Mouse (Mus musculus) large intestine, adult 2 months (tissue): ENCODE data around the gene Hacd2. TPM values are rescaled to one million over a fixed set of nuclear protein-coding genes. Genes with fewer than 3 reads are reported as not detected.

ENCODE experiments used
- DNase-seq: peaks from one replicate; pipeline ENCODE4 v3.0.0-alpha.2; 2012; ENCODE audit warnings: low read depth, low spot score
- WGBS: fragments of 180-500 bp; shearing (Covaris S2); methylation state at CpG from one replicate; pipeline ENCODE4 v1.1.7; 2018; 5-methylcytosine and 5-hydroxymethylcytosine counted together
- polyA plus RNA-seq: library from polyadenylated mRNA; depleted of rRNA; stranded (reverse); fragments of >200 nt; gene quantifications from 2 replicates; pipeline ENCODE4 v1.2.3, GENCODE M21; 2012

The Hacd2 gene
- polyA plus RNA-seq, 1 experiment = 15.6 TPM

DNA sequence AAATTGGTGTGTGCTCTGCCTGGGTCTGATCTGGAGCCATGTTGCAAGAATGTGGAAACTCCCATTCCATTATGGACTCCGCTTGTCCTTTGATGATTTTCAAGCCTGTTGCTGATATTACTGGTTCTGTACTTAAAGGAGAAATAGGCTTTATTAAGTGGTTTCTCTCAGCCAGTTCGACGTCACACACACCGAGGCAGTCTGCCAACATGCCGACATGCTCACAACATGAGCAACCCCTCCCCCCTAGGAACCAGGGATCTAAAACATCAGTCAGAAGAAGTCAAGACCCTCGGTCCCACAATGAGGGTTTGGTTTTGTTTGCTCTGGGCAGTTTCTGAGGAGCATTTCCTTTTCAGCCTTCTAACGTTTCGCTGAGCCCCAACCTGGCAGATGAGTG is 86.9 kb downstream of the Hacd2 start:
- WGBS = 67% methylated on average over 8 of the region's 8 CpGs

DNA sequence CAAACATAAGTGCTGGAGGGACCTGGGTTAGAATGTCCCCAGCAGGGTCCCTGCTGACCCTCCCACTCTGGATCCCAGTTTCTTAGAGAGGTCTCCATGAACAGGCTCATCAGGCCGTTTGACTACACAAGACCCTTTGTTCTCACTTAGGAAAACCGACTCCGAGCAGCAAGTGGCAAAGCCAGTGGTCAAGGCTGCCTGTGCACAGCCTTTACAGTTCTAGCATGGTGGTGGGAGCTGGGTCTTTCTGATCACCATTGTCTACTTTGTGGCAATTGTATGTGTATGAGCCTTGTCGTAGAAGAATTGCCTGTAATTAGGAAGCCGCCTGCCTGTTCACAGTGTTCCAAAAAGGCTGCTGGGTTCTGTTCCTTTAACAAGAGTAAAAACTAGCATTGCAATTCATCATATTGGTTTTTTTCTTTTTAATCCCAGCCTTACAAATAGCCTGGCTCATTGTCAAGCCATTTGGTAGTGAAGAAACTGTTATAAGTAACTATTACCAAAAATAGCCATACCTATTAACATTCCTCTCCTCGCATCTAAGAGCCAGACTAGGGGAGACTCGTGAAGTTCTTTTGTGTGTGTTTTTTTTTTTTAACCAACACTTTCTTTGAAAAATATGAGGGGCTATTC is 87.5 kb downstream of the Hacd2 start:
- no peak for DNase-seq
- WGBS = 62% methylated on average over 7 of the region's 7 CpGs

More for the DNA sequence above, 86.9 kb downstream of the Hacd2 start:
- no peak for DNase-seq

- WGBS = 36% methylated on average over 10 of the region's 10 CpGs
- DNase-seq = peak; percentile 50
These were observed 88.3 kb downstream of the Hacd2 start for GRCm38 (mm10) chr16:35110410-35111142.

GRCm38 (mm10) chr16:35111143-35111620 is 89.0 kb downstream of the Hacd2 start:
- no peak for DNase-seq
- 60% methylated on average over 8 of the region's 8 CpGs for WGBS

DNA sequence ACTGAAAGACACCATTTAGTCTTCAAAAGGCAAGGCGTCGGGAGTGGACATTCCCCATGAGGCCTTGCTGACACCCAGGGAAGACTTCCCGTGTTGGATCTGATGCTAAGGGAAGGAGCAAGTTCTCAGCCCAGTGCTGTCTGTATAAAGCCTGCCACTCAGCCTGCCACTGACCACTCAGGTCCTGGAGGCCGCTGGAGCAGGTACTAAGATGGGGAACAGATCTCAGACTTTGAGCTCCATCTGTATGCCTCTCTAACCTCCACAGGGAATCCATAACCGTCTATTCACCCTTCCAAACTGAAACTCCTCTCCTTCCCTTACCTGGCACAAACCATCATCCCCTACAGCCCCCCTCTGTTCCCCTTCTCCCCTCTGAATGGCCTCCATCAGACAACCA is 91.3 kb downstream of the Hacd2 start:
- DNase-seq = no peak

DNA sequence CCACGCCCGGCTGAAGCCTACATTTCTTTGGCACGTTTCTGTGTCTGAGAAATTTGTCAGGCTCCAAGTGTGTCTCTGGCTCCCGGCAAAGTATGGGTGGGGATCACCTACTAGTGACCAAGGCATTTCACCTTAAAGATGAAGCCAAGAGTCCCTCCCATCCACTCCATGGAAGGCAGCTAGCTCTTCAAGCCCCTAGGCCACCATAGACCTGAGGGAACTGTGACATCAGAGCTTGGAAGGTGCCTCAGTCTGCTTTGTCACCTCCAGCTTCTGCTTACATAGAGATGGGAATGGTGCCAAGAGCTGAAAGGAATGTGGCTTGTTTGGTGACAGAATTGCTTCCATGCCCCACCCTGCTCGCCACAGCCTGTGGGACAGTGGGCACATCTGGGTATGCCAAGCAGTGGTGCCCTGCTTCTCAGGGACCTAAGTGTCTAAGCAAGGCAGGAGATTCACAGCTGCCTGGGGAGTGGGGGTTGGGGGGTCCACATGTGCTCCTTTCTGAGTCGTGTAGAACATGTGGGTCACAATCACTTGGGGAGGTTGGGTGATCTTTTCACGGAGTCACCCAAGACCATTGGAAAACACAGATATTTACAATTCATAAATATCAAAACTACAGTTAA is 94.2 kb downstream of the Hacd2 start:
- DNase-seq = peak; percentile 18
- 42% methylated on average over 7 of the region's 7 CpGs for WGBS

More for the DNA sequence above, 91.3 kb downstream of the Hacd2 start:
- WGBS = 87% methylated on average over 5 of the region's 5 CpGs

- 79% methylated on average over 7 of the region's 7 CpGs for WGBS
- DNase-seq = no peak
These were observed 95.2 kb downstream of the Hacd2 start for GRCm38 (mm10) chr16:35117436-35117835.

GRCm38 (mm10) chr16:35120603-35121002 is 98.4 kb downstream of the Hacd2 start:
- WGBS = 57% methylated on average over 4 of the region's 4 CpGs
- no peak for DNase-seq

DNA sequence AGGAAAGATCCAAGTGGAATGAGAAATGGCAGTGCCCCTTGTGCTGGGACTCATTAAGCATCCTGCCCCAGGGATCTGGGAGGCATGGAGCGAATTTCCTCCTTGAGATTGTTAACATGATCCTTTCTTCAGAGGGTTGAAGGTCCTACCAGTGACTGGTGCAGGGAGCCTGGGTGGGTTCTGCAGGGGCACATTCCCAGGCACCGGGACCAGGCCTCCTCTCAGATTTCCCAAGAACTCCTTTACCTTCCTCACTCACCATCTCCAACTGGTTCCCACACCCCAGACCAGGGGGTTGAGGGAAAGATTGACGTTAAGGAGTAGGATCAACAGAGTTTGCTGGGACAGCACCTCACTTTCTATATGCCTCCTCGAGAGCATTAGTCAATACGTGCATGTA is 105.0 kb downstream of the Hacd2 start:
- DNase-seq = no peak
- 89% methylated on average over 5 of the region's 5 CpGs for WGBS

DNA sequence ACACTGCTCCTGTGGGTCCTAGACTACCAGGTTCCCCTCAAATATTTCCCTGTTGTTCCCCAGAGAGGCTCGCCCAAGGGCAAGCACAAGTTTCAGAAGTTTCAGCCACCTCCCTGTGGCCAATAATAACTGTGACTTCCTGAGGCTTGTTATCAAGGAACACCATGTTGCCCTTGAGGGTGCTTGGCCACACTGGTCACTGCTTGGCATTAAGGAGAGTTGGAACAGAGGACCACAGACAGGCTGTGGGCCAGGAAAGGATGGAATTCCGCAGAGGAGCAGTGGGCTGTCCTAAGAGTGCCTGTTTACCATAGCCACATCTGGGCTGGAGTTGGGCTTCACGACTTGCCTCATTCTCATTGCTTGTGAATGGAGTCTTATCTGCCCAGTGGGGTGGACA is 107.9 kb downstream of the Hacd2 start:
- WGBS = 60% methylated on average over 3 of the region's 3 CpGs
- no peak for DNase-seq

GRCm38 (mm10) chr16:35139416-35139815 is 117.2 kb downstream of the Hacd2 start:
- WGBS = 77% methylated on average over 6 of the region's 6 CpGs
- no peak for DNase-seq

GRCm38 (mm10) chr16:35139873-35140619 is 117.8 kb downstream of the Hacd2 start:
- 33% methylated on average over 11 of the region's 11 CpGs for WGBS
- no peak for DNase-seq

- no peak for DNase-seq
These were observed 118.4 kb downstream of the Hacd2 start for GRCm38 (mm10) chr16:35140620-35140975.

GRCm38 (mm10) chr16:35141839-35142238 is 119.6 kb downstream of the Hacd2 start:
- WGBS = 81% methylated on average over 8 of the region's 8 CpGs
- DNase-seq = no peak

More at GRCm38 (mm10) chr16:35140620-35140975, 118.4 kb downstream of the Hacd2 start:
- whole genome bisulfite sequencing = 46% methylated on average over 9 of the region's 9 CpGs

DNA sequence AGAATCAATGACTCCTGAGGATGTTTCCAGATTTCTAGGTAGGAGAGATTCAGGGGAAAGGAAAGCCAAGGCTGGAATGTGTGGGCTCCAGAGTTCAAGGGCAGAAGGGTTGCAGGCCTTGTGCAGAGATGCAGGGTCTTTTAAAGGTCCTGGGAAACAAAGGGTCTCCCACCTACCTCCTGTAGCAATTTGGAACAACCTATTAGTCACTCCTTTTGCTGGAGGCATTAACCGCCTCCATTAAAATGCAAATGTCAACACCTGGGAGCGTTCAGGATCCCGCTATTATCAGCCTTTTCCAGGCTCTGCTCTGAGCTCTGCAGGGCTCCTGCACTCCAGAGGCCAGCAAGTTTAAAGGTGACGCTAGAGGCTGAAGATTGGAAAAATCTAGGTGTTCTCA is 123.9 kb downstream of the Hacd2 start:
- 42% methylated on average over 4 of the region's 4 CpGs for WGBS
- no peak for DNase-seq

DNA sequence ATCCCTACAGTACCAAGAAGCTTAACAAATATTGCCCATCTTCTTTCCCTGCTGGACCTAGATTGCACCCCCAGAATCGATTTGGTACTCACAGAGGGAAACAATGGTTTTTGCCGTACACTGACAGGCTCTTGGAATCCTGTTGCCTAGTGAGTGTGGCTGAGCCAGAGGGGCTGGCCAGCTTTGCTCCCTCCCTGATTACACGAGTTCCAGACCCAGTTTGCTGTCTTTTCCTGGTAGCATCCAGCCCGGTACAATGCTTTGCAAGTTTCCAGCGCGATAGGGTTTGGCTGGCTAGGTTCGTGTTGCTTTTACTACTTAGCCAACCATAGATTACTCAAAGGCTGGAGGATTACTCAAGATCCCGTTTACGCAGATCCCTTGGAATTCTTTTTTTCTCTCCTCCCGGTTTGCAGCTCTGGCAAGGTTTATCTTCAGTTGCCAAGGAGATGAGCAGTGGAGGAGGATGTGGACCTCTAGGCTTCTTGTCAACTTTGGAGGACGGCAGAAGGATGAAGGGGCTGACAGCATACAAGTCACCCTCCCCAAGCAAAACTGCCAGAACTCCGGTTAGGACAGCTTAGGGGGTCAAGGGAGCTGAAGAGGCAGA is 131.0 kb downstream of the Hacd2 start:
- 12% methylated on average over 12 of the region's 12 CpGs for WGBS
- no peak for DNase-seq

GRCm38 (mm10) chr16:35154245-35154640 is 132.0 kb downstream of the Hacd2 start:
- WGBS = under 1% methylated on average over 29 of the region's 29 CpGs
- DNase-seq = no peak

DNA sequence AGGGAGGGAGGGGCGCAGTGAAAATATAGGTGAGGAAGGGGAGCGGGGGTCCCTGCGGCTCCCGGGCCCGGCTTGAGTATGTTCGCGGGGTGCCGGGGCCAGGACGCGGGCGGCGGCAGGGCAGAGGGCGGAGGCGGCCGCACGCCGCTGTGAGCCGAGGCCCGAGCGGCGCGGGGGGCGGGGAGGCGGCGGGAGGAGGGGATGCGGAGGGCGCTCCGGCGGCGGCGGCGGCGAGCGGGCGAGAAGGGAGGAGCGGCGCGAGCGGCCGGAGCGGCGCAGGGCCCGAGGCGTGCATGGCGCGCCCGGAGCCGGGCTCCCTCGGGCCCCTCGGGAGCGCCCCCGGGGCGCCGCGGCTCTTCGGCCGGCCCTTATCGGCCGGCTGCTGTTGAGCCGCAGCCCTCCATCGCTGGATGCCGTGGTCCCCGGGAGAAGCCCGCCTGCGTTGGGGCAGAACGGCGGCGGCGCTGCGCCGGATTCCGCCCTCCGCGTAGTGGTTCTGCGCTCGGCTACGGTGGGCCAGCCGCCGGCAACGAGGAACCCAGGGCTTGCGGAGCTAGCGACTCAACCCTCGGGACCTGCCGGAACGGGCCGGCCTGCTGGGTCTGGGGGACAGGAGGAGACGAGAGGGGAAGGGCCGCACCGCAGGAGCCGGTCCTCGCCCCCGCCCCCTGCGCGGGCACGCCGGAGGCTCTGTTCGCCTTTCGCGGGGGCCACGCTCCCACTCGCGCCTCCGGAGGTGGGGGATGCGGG is 132.6 kb downstream of the Hacd2 start, which contains the start of gene Adcy5:
Gene Adcy5 (plus strand): TSS at position 237 of the 750 bp plus-strand sequence.
- 1% methylated on average over 88 of the region's 104 CpGs for WGBS
- no peak for DNase-seq
